Mouse (Mus musculus) leukemia stem cell, adult 10-12 weeks (primary cell): ENCODE results near the gene Traf3ip1. TPM values are rescaled to one million over a fixed set of nuclear protein-coding genes. Genes with fewer than 3 reads are reported as not detected.

Experiments used
- polyA plus RNA-seq: library from polyadenylated mRNA; stranded (reverse); fragments of >175 nt; gene quantifications from 2 replicates; pipeline ENCODE4 v1.2.3, GENCODE M21; 2012; ENCODE audit warnings: low replicate concordance

The Traf3ip1 gene
- polyA plus RNA-seq: 6.1 and 7.2 TPM in 2 replicates

DNA sequence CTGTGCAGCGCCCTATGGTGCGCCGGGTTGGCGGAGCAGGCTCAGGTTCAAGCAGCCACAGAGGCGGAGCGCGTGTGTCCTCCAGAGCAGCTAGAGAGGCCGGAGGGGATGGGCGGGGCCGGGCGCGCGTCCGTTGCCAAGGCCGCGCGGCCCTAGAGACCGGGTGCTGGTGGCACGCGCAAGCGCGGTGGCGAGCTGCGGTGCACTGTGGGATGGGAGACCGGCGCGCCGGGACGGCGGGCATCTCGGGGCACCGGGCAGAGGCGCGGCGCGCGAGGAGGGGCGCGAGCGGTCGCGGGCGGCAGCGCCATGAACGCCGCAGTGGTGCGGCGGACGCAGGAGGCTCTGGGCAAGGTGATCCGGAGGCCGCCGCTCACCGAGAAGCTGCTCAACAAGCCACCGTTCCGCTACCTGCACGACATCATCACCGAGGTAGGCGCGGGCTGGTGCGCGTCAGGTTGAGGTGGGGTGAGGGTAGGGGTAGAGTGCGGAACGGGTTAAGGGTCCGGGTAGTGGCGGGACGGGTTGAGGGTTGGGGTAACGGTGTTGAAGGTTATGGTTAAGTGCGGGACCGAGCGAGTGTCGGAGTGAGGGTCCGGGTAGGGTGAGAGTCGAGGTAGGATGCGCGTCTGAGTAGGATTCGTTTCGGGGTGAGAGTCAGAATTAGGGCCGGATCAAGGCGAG lies at the start of gene Traf3ip1:
Gene Traf3ip1, plus strand, starts transcription at position 191 of the 684 bp plus-strand sequence.

DNA sequence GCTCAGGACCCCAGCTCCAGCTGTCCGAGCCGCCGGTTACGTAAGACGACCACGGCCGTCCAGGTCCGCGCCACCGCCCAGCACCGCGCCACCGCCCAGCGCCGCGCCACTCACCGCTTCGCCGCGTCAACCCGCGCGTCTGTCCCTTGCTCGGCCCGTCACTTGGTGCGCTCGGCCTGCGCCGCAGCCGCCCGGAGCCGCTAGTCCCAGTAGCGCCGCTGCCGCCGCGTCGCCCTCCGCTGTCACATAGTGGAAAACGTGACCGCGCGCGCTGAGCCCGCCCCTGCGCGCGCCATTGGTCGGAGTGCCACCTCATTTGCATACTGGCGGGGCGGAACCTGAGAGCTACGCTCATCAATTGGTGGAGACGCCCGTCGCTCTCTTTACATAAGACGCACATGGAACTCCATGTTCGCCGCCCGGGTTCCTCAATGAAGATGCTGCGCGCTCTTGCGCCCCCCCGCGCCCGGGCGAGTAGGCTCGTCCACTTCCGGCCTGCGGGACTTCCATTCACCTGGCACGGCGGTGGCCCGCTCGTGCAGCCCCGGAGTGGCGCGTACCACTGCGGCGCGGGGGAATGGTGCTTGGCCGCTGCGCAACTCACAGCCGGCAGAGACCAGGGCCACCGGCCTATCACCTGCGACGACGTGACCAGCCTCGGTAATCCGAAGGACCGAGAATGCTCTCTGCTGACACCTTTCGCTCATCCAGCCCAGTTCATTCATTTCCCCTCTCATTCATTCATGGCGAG lies 35.2 kb upstream of the Traf3ip1 start, which contains the start of gene Per2:
Gene Per2, minus strand, starts transcription at position 266 of the 751 bp plus-strand sequence.

DNA sequence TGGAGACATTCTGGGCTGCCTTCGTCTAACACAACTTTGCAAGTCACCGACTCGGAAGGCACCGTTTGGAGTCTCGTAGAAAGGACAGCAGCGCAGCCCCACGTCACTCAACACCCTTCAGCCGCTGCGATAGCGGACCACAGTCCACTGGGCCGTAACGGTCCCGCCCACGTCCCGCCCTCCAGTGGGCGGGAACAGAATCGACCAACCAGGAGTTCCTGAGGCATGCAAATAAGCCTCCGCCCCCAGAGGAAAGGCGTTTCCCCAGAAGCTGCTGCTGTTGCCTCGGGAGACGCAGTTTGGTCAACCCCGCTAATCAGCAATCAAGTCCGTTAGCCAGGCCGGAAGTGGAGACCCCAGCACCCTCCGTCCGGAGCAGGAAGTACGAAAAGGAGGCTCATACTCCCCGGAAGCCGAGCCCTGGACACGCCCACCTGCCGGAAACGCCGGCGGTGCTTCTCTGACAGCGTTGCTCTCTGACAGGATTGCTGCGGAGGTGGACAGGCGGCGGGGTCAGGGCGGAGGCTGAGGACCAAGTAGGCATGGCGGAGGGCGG lies 45.9 kb downstream of the Traf3ip1 start, which contains the start of gene Asb1:
Gene Asb1, plus strand, starts transcription at position 274 of the 556 bp plus-strand sequence.

Other genes starting within 250 kb of the Traf3ip1 start
- 4.5 and 14.6 TPM in 2 replicates for gene Ube2f, start 244.3 kb upstream of the Traf3ip1 start, polyA plus RNA-seq
- 43.3 and 76.1 TPM in 2 replicates for gene Scly, start 196.3 kb upstream of the Traf3ip1 start, polyA plus RNA-seq
- 0.08 and 0.24 TPM in 2 replicates for gene Espnl, start 172.6 kb upstream of the Traf3ip1 start, polyA plus RNA-seq
- gene Klhl30, start 143.6 kb upstream of the Traf3ip1 start, polyA plus RNA-seq: 0.09 TPM in 1 of 2 replicates, not detected in the other
- 41.8 and 67.5 TPM in 2 replicates for gene Erfe, start 128.2 kb upstream of the Traf3ip1 start, polyA plus RNA-seq
- gene Ilkap, start 95.8 kb upstream of the Traf3ip1 start, polyA plus RNA-seq: 84.6 and 87.8 TPM in 2 replicates
- 24.8 and 40.6 TPM in 2 replicates for gene Hes6, start 80.6 kb upstream of the Traf3ip1 start, polyA plus RNA-seq
- 9.6 and 16.4 TPM in 2 replicates for gene Per2, start 35.3 kb upstream of the Traf3ip1 start, polyA plus RNA-seq
- 14.8 and 17.7 TPM in 2 replicates for gene Asb1, start 45.9 kb downstream of the Traf3ip1 start, polyA plus RNA-seq